Mouse (Mus musculus): Measurements from ENCODE around the gene Klf7. TPM values are rescaled to one million over a fixed set of nuclear protein-coding genes. Genes with fewer than 3 reads are reported as not detected.

Klf7 gene
- polyA plus RNA-seq, 1 experiment from 2014 or later: 86.1 TPM

DNA sequence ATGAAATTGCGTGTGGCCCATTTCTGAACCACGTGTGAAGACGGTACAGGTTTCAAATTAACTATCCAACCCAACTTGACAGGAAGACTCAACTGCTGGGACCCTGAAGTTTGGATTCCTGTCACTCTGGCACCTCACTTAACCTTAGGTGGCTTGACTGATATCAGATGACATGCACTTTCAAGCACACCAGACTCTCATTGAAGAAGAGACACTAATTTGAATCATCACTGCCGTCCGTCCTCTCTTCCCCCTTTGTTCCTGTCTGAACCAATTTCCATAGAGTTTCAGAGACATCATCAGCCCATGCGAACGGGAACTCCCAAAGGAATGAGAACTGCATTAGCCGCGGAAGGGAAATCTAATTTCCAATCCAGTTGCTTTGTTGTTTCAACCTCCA is 30.5 kb downstream of the Klf7 start:
- DNase-seq (no peak), ATAC-seq (ENCODE audit: low FRiP score, low TSS enrichment) (no peak)
- Histone ChIP-seq H3K27me3 (ENCODE audit: control insufficient read depth, insufficient read depth, low read length) (no peaks in the 10 kb centered on the region), H3K9ac (replicated peaks; ENCODE audit: low read length) (no peak overlapping the region), H3K4me2 (ENCODE audit: low read length) (no peak overlapping the region), H3K9me3 (ENCODE audit: control insufficient read depth, low read length) (no peaks in the 10 kb centered on the region), H3K36me3 (ENCODE audit: control insufficient read depth, insufficient read depth, low read length) (no peaks in the 10 kb centered on the region), H3K4me1 (ENCODE audit: control insufficient read depth, insufficient read depth, low read length) (peaks cover 47% of the 10 kb centered on the region), H3K27ac (replicated peaks; ENCODE audit: low read depth, low read length) (no peak overlapping the region), H3K4me3 (replicated peaks; ENCODE audit: low read depth, low read length) (no peak overlapping the region)
- WGBS: 47% methylated on average over 9 of the region's 9 CpGs

DNA sequence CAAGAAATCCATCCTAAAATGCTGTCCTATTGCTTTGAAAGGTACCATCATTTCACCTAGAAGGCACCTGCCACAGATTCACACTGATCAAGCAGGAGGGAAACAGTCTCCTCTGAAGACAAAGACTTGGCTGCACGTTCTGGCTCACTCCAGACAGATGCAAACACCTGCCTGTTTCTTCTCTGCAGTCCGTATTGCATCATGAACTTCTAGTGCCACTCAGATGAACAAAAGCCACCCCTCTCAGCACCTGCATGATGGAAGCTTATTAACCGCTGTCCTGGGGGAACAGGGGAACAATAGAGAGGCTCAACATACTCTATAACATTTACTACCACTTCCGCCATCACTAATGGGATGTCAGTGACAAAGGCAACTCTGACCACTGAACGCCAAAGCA is 31.5 kb downstream of the Klf7 start:
- no peak overlapping the region for H3K27ac ChIP-seq (replicated peaks; ENCODE audit: low read depth, low read length)
- no peak overlapping the region for H3K4me3 ChIP-seq (replicated peaks; ENCODE audit: low read depth, low read length)
- peaks cover 47% of the 10 kb centered on the region for H3K4me1 ChIP-seq (ENCODE audit: control insufficient read depth, insufficient read depth, low read length)
- H3K4me2 ChIP-seq (ENCODE audit: low read length): no peak overlapping the region
- DNase-seq: no peak
- H3K9ac ChIP-seq (replicated peaks; ENCODE audit: low read length): no peak overlapping the region
- no peak for ATAC-seq (ENCODE audit: low FRiP score, low TSS enrichment)
- no peaks in the 10 kb centered on the region for H3K36me3 ChIP-seq (ENCODE audit: control insufficient read depth, insufficient read depth, low read length)
- 78% methylated on average over 5 of the region's 5 CpGs for WGBS
- H3K9me3 ChIP-seq (ENCODE audit: control insufficient read depth, low read length): no peaks in the 10 kb centered on the region
- H3K27me3 ChIP-seq (ENCODE audit: control insufficient read depth, insufficient read depth, low read length): no peaks in the 10 kb centered on the region

DNA sequence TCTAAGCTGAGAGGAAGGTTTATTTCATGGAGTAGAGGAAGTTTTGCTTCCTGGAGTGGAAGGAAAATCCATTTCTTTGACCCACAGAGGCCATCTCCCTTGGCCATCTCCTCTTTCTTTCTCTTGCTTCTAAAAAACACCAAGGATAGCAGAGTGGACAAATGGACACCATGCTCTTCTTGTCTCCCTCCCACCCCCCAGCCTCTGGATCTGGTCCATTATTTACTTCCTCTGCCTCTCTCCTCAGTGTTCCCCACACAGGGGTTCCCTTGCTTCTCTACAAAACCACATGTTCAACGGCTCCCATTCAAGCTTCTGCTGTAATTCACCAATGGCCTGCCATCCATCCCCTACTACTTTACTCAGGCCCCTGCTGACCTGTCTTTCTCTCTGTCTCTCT is 32.4 kb downstream of the Klf7 start:
- no peaks in the 10 kb centered on the region for H3K9me3 ChIP-seq (ENCODE audit: control insufficient read depth, low read length)
- H3K4me2 ChIP-seq (ENCODE audit: low read length): no peak overlapping the region
- no peaks in the 10 kb centered on the region for H3K27me3 ChIP-seq (ENCODE audit: control insufficient read depth, insufficient read depth, low read length)
- no peak overlapping the region for H3K9ac ChIP-seq (replicated peaks; ENCODE audit: low read length)
- ATAC-seq (ENCODE audit: low FRiP score, low TSS enrichment): no peak
- DNase-seq: no peak
- H3K36me3 ChIP-seq (ENCODE audit: control insufficient read depth, insufficient read depth, low read length): no peaks in the 10 kb centered on the region
- no peak overlapping the region for H3K4me3 ChIP-seq (replicated peaks; ENCODE audit: low read depth, low read length)
- WGBS: 85% methylated on average over 1 of the region's 1 CpGs
- H3K4me1 ChIP-seq (ENCODE audit: control insufficient read depth, insufficient read depth, low read length): peaks cover 52% of the 10 kb centered on the region
- H3K27ac ChIP-seq (replicated peaks; ENCODE audit: low read depth, low read length): no peak overlapping the region

DNA sequence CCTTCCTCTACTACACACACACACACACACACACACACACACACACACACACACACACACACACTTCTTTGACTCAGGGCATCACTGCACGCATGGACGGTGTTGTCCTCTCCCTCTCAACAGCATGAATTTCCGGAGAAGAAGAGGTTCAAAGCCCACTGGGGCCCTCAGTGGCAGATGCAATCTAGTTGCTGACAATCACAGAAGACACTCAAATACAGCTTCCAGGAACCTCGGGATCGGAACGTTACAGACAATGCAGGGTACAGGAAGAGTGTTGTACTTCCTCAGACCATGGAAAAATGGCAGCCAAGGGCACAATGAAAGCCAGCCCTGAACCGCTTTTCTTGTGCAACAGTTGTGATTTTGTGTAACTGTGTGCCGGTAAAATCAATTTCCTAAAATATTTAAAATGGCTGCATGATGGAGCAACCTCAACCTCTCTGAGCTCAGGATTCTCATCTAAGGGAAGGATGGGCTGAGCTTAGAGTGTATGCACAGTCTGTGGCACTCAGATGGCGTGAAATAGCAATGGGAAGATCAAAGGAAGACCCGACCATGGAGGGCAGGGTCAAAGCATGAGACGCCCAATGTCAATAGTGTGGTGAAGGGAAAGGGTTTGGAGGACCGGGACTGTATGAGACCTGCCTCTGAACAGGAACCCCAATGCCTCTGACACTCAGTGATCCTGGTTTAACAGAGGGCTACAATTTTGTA is 33.3 kb downstream of the Klf7 start:
- H3K4me1 ChIP-seq (ENCODE audit: control insufficient read depth, insufficient read depth, low read length): peaks cover 55% of the 10 kb centered on the region
- 67% methylated on average over 12 of the region's 12 CpGs for WGBS

DNA sequence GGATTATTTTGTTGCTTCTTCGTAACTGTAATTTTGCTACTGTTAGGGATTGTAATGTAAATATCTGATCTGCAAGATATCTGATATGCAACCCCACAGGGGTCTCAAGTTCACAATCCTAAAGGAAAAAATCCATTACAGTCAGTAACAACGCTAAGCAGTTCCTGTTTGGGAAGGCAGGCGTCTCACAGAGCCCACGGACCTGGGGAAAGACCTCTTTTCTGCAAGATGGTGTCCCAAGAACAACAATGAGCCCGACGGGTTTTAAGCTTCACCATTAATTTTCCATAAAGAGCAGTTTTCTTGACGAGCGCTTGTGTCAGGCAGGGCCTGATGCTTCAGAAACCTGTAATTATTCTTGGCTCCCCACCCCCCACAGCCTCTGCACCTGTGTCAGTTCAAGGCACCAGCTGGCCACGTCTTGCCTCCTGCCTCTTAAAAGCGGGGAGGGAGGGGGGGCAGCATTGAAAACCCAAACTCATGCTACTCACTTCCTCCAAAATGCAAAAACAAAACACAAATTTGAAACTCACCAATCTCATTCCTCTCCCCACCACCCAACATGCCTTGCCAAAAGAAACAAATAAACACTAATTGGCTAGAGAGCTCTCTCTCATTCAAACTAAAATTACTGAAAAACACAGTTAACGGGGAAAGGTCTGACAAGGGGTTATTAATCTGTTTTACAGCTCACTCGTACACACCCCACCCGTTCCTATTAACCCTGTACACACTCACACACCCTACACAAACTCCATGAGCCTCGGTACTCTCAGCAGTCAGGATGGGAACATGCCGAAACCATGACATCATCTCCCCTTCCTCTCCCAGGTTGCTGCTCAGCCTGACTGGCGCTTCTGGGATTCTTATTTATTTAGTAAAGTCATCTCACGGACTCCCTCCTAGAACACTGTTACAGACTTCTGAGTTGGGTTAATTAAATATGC is 34.2 kb downstream of the Klf7 start:
- Histone ChIP-seq H3K4me2 (ENCODE audit: low read length) (peak overlapping the region; percentile 21), H3K27me3 (ENCODE audit: control insufficient read depth, insufficient read depth, low read length) (no peaks in the 10 kb centered on the region), H3K9ac (replicated peaks; ENCODE audit: low read length) (no peak overlapping the region), H3K27ac (replicated peaks; ENCODE audit: low read depth, low read length) (peak overlapping the region; percentile 49; the same call in 1 of the 2 replicates), H3K4me3 (replicated peaks; ENCODE audit: low read depth, low read length) (no peak overlapping the region), H3K36me3 (ENCODE audit: control insufficient read depth, insufficient read depth, low read length) (no peaks in the 10 kb centered on the region), H3K4me1 (ENCODE audit: control insufficient read depth, insufficient read depth, low read length) (peaks cover 62% of the 10 kb centered on the region), H3K9me3 (ENCODE audit: control insufficient read depth, low read length) (no peaks in the 10 kb centered on the region)
- DNase-seq (peak; percentile 52), ATAC-seq (ENCODE audit: low FRiP score, low TSS enrichment) (peak; percentile 57; the same call in 1 of the 2 replicates)
- WGBS: 44% methylated on average over 17 of the region's 17 CpGs

More for the DNA sequence above, 33.3 kb downstream of the Klf7 start:
- no peak for ATAC-seq (ENCODE audit: low FRiP score, low TSS enrichment)
- Histone ChIP-seq H3K4me3 (replicated peaks; ENCODE audit: low read depth, low read length) (no peak overlapping the region), H3K9me3 (ENCODE audit: control insufficient read depth, low read length) (no peaks in the 10 kb centered on the region), H3K27ac (replicated peaks; ENCODE audit: low read depth, low read length) (no peak overlapping the region), H3K36me3 (ENCODE audit: control insufficient read depth, insufficient read depth, low read length) (no peaks in the 10 kb centered on the region), H3K9ac (replicated peaks; ENCODE audit: low read length) (no peak overlapping the region), H3K27me3 (ENCODE audit: control insufficient read depth, insufficient read depth, low read length) (no peaks in the 10 kb centered on the region), H3K4me2 (ENCODE audit: low read length) (peak overlapping the region; percentile 21; the same call in 1 of the 2 replicates)
- no peak for DNase-seq

DNA sequence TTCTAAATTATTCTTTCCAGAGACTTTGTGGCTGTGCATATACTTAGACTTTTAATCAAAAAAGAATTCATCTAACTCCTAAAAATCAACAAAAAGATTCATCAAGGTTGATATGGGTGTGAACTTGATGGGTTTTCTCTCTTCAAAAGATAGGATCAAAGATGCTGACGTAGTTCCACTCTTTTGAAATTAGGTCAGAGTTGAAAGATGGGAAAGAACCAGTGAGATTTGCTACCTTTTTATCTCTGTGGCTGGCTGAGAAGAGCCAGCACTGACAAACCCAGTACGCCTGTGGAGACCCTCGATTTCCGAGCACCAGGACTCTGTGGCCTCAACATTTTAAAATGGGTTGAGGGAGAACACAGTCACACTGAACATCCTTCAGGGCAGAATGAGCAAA is 36.2 kb downstream of the Klf7 start:
- 87% methylated on average over 4 of the region's 4 CpGs for WGBS
- Histone ChIP-seq H3K27me3 (ENCODE audit: control insufficient read depth, insufficient read depth, low read length) (no peaks in the 10 kb centered on the region), H3K4me2 (ENCODE audit: low read length) (no peak overlapping the region), H3K36me3 (ENCODE audit: control insufficient read depth, insufficient read depth, low read length) (no peaks in the 10 kb centered on the region), H3K4me3 (replicated peaks; ENCODE audit: low read depth, low read length) (no peak overlapping the region), H3K27ac (replicated peaks; ENCODE audit: low read depth, low read length) (no peak overlapping the region), H3K9ac (replicated peaks; ENCODE audit: low read length) (no peak overlapping the region), H3K9me3 (ENCODE audit: control insufficient read depth, low read length) (no peaks in the 10 kb centered on the region), H3K4me1 (ENCODE audit: control insufficient read depth, insufficient read depth, low read length) (peaks cover 57% of the 10 kb centered on the region)
- ATAC-seq (ENCODE audit: low FRiP score, low TSS enrichment) (no peak), DNase-seq (no peak)

DNA sequence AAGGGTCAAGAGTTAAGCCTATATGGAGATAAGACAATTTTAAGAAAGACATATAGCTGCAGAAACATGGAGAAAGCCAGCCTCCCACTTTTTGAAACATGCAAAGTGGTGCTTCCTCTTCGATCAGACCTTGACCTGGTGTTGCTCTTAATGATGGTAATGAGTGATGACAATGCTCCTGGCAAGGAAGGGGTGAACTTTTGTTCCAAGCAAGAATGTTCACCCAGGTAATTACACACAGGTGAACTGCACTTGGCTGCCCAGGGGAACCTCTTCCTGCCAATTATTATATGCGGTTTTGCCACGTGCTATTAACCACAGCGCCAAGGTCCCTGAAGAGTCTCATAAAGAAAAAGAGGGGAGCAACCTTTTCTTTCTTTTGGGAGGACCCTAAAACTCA is 36.7 kb downstream of the Klf7 start:
- WGBS: 76% methylated on average over 4 of the region's 4 CpGs
- Histone ChIP-seq H3K4me2 (ENCODE audit: low read length) (no peak overlapping the region), H3K4me3 (replicated peaks; ENCODE audit: low read depth, low read length) (no peak overlapping the region), H3K27ac (replicated peaks; ENCODE audit: low read depth, low read length) (no peak overlapping the region), H3K36me3 (ENCODE audit: control insufficient read depth, insufficient read depth, low read length) (no peaks in the 10 kb centered on the region), H3K9ac (replicated peaks; ENCODE audit: low read length) (no peak overlapping the region), H3K27me3 (ENCODE audit: control insufficient read depth, insufficient read depth, low read length) (no peaks in the 10 kb centered on the region), H3K9me3 (ENCODE audit: control insufficient read depth, low read length) (no peaks in the 10 kb centered on the region), H3K4me1 (ENCODE audit: control insufficient read depth, insufficient read depth, low read length) (peaks cover 53% of the 10 kb centered on the region)
- ATAC-seq (ENCODE audit: low FRiP score, low TSS enrichment) (no peak), DNase-seq (no peak)

DNA sequence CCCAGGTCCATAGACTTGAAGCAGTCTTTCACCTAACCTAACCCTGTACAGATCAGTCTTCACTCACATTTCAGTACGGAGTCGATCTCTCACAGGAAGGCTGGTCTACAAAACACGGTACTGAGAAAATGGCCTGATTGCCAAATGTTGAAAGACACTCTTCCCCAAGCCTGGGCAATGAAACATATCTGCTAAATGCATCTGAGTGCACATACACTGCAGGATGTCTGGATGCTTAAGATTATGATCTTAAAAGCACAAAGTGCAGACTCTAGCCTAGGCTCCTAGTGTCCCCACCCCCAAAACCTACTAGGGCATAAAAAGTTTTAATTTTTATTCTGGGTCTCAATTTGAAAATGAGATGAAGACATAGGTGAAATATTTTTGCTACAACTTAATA is 37.4 kb downstream of the Klf7 start:
- Histone ChIP-seq H3K4me1 (ENCODE audit: control insufficient read depth, insufficient read depth, low read length) (peaks cover 50% of the 10 kb centered on the region), H3K9me3 (ENCODE audit: control insufficient read depth, low read length) (no peaks in the 10 kb centered on the region), H3K4me2 (ENCODE audit: low read length) (no peak overlapping the region), H3K27ac (replicated peaks; ENCODE audit: low read depth, low read length) (no peak overlapping the region; the same call in 1 of the 2 replicates), H3K27me3 (ENCODE audit: control insufficient read depth, insufficient read depth, low read length) (no peaks in the 10 kb centered on the region), H3K4me3 (replicated peaks; ENCODE audit: low read depth, low read length) (no peak overlapping the region), H3K36me3 (ENCODE audit: control insufficient read depth, insufficient read depth, low read length) (no peaks in the 10 kb centered on the region), H3K9ac (replicated peaks; ENCODE audit: low read length) (no peak overlapping the region)
- ATAC-seq (ENCODE audit: low FRiP score, low TSS enrichment): no peak
- no peak for DNase-seq
- WGBS: 89% methylated on average over 3 of the region's 3 CpGs

Measured in midbrain, embryonic 14.5 days (tissue).